Mouse (Mus musculus) lung, postnatal 25 days (tissue): Measurements from ENCODE around the gene Ap3b2.
"Not testable (repeated sequence)": the region's sequence is repeated elsewhere in the genome, so short reads cannot be mapped to it uniquely, and the experiment has no call there.

ENCODE experiments used
- DNase-seq: peaks from one replicate; pipeline ENCODE4 v3.0.0; 2022; ENCODE audit warnings: low spot score

Gene Ap3b2

DNA sequence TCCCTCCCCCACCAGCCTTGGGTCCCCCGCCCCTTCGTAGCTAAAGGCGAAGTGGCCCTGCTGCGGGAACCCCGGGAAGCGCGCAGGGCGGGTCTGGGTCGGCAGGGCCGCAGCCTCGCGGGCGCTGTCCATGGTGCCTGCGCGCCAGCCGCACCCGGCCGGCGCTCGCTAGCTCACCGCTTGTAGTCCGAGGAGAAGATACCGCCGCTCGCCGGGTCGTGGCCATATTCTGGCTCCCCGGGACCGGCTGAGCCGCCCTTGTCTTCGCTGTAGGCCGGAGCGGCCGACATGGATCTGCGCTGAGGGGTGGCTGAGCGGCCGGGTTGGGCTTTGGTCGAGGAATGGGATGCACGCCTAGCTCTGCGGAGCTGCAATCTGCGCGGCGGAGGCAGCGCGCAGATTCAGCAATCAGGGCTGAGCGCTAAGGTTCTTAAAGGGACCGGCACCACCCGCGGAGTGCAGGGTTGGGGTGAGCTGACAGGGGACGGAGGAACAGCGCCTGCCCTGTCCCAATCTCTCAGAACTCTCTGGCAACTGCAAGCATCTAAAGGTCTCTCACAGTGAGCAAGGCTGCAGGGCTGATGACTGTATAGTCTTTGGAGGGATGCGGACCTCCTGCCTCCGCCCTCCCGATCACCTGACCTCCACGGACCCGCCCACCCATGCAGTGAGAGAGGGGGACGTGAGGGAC lies at the start of gene Ap3b2:
Ap3b2 (minus strand) TSS at position 595 of the 691 bp plus-strand sequence.
- DNase-seq, result peak; percentile 4

DNA sequence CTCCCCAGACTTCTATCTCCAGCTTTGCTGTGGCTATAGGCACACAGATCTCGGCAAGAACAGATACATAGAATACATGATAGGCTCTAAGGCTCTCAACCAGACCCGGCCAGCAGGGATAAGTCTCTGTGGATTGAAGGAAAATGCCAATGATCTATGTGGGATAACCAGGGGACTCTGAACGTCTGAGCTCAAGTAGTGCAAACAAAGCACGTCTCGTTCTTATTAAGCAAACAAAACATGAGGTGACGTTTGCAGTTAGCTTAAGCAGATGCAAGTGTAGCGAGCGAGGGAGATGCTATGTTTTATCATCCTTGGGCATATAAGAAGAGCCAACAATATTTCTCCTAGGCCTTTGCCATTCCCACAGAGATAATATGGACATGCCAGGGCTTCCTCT lies 49.2 kb upstream of the Ap3b2 start:
- DNase-seq, result no peak

DNA sequence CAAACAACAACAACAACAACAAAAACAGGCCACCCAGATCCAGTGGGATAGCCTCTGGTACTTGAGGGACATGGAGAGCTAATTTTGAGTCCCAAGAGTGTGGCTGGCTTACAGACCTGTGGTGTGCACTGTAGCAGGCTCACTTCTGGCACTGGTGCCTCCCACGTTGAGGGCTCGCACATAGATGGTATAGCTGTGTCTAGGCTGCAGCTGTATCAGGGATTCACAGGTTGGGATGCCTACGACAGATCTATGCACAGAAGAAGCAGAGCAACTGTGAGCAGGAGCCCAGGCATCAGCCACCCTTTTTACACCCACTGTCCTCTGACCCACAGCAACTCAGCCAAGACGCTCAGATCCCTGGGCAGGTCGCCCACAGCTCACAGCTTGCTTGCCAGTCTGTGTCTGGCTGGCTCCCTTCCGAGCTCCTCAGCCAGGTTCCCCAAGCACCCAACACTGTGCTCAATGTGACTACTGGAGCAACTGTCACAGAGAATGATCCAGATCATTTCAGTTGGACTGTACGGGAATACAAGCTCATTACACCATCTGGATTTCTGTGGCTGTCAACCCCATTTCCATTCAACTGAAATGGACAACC lies 48.3 kb upstream of the Ap3b2 start:
- DNase-seq, result peak; percentile 8

DNA sequence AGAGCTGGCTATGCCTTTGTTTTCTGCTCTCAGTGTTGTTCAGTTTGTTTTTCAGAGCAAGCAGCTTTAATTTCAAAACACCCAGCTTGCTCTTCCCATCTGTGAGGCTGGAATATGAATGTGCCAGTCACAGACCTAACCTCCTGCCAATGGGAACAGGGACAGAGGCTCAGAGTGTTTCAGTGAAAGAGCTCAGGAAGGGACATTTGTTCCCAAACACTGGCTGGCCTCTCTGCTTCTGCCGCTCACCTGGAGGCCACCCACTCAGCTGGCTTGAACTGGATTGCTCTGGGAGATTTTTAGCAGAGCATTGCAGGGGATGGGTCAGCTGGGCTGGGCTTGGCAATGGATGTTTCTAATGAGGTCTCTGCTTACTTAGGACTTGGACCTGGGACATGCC lies 47.3 kb upstream of the Ap3b2 start:
- DNase-seq, result no peak

DNA sequence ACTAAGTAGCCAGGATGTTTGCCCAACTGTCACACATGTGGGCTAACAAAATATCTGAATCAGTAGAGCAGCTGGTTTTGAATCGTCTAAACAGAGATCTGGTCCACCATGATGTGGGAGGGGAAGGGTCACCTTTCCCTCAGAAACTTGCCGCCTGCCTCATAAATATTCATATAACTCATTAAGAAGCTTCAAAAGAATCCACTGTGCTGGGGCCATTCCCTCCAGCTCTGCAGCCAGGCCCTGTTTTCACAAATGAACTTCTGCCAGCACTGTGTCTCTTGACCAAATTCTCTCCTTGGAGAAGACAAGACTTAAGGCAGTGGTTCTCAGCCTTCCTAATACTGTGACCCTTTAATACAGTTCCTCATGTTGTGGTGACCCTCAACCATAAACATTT lies 45.8 kb upstream of the Ap3b2 start:
- DNase-seq, result no peak

DNA sequence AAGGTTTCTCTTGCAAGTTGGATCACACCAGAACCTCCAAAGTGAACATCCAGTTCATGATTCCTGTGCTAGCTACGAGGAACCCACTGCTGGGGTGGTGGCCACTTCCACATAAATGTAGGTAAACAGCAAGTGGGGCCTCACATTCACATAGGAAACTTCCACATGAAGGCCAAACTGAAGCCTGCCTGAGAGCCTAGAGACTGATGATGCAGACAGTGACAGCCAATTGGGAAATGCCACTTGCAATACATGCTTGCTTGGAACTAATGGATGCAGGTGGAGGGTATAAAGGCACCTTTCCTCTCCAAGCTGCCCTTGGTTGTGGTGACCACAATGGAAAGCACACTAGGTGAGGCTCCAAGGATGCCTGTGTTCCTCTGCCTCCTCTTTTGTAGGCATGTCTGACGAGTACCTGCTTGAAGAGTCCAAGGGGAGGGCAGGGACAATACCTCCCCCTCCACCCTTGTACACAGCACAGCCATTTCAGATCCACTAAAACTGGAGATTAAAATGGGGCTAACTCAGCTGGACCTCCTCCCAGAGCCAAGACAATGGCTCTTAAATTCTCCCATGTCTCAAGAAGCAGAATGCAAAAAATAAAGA lies 44.4 kb upstream of the Ap3b2 start:
- DNase-seq, result no peak

DNA sequence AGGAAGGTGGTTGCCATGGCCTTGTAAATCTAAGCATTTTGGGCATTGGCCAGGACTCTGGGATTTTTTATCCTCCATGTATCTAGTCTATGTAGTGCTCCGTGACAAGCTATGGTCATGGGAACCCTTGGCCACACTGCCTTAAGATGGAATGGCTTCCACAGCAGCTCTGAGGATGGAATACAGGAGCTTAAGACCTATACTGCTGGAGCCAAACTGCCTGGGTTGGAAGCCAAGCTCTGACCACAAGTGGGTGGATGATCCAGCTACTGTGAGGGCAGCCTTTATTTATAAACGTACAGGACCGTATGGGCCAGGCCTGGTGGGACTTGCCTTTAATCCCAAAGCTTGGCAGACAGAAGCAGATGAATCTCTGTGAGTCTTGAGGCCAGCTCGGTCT lies 42.8 kb upstream of the Ap3b2 start:
- no peak for DNase-seq

DNA sequence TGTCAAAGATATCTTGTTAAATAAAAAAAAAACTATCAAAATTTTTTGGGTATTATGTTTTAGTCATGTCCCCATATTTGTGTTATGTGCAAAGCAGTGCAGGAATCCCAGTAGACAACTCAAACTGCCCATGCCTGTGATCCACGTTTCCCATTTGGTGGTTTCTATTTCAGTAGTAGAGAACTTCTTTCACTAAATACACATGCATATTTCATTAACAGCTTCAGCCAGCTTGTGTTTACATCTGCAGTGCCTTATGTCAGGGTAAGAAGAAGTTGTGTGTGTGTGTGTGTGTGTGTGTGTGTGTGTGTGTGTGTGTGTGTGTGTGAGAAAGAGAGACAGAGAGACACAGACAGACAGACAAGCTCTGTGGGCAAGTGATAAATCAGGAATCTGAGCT lies 37.7 kb upstream of the Ap3b2 start:
- no peak for DNase-seq

DNA sequence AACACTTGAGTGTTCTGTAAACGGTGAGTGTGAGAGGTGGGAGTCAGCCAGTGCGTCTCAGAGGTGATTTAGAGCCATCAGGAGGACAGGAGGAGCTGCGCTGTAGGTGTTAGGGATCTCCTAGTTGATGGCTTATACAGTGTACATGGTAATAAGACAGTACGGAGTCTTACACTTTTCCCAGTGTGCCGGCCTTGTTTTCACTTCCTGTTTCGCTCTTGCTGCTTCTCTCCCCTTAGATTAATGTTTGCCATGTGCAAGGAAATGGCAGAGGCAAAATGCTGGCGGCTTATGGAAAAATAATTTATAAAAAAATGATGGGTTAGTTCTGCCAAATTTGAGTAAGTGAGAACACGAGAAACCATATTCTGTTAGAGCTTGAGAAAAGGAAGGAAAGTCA lies 35.2 kb upstream of the Ap3b2 start:
- no peak for DNase-seq

DNA sequence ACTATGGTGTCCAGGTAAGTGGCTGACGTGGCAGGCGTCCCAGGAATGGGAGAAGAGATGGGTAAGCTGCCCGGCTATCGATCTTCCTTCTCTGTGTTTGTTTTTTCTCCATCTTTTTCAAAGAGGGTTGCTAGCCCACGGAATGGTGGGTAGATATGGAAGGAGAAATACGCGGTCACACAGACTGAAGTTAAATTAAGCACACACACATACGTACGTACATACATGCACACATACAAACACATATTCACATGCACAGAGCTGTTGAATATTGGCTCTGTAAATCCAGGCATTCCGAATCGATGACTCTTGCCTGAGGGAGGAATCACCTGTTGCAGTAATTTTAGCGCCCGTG lies 29.9 kb upstream of the Ap3b2 start:
- DNase-seq, result no peak

DNA sequence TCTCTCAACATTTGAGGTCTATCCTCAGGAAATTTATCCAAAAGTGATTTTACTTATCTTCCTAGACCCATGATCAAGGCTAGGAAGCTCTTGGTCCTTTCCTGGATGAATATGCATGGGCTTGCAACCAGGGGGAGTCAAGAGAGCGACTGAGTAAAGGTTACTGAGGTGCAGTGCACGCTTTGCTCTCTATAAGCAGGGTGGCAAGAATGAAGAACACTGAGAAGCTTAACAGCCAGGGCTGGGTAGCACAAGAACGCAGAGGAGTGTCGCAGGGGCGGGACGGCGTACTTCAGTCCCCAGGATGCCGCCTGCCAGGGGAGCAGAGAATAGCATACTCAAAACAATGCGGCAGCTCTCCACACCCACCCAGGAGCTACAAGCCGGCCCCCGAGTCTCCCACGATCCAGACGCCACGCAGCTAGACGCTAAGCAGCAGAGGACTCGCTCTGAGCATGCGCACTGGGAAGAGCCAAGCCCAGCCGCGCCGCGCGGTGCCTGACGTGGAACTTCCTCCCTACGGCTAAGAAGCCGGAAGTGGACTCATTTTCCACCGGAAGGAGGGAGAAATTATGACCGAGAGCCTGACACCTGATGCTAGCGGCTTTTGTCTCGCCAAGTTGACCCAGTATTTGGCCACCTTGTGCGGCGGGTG lies 29.4 kb upstream of the Ap3b2 start:
- peak; percentile 92 for DNase-seq

DNA sequence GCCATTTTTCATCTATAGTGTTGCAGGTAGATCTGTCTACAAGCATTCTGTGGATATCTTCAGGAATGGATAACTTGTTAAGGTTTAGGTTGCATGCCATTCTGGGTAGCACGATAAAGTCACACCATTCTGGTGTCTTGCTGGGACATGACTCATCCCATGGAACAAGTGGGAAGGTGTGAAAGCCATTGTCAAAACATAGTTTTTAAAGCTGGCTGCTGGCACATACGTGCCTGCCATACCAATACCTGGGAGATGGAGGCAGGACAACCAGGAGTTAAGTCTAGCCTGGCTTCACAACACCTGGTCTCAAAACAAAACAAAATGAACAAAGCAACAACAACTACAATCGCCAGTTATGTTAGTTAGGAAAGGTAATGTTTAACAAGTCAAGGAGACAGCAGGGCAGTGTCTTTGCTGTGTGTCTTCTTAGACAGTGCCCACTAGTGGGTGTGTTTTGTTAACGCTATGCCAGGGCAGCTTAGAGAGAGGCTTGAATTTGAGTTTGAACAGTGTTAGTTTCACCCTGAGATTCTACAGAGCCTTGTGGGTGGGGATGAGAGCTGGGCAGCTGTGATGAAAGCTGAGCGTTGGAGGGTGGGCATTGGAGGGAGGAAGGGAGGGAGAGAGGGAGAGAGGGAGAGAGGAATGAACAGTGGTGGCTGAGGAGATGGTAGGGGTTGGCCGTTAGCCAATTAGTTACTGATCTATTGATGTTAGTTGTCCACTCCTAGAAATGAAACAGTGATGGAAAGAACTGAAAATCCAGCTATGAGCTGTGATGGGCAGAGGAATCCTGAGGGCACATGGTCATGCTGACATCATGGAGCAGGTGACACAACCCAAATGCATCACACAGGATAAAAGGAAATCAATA lies 22.7 kb upstream of the Ap3b2 start:
- no peak for DNase-seq

DNA sequence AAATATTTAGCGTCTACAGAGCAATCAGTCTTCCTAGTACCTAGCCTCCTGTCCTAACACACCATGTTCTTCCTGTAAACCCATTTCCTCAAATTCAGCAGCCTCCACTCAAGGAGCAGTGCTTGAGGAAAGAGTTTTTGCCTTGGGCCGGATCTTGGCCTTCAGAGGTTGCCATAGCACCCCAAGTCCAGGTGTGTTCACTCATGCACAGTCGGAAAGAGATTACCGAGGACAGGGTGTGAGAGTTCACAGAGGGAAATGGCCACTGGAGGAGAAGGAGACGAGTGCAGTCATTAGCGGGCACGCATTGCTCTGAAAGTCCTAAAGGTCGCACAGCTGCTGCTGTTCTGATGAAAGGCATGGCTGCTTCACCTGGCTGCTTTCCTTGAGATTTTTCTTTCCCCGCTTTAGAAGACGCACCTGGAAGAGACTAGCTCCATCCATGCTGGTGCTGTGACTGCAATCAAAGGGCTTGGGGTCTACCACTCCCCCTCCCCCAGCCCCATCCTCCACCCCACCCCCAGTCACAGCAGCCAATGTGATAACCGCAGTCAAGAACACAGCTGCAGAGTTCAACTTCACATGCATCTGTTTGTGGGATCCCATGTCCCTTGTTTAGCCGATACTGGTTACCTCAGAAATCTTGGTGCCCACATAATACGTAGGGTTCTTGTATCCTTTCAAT lies 21.3 kb upstream of the Ap3b2 start:
- no peak for DNase-seq

DNA sequence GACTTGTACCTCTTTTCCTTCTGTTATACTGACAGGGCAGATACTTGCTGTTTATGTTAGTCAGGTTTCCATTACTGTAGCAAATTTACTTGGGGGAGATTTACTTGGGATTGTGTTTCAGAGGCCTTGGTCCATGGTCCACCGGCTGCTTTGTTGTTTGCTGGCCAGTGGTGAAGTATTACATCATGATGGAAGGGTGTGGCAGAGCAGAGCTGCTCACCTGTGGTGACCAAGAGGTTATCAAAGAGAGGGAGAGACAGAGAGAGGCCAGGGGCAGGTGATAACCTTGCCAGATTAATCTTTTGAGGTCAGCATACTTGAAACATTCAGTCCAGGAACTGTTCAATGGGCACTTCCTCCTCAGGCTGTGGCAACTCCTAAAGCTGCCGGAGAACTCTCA lies 7.3 kb upstream of the Ap3b2 start:
- DNase-seq, result no peak

DNA sequence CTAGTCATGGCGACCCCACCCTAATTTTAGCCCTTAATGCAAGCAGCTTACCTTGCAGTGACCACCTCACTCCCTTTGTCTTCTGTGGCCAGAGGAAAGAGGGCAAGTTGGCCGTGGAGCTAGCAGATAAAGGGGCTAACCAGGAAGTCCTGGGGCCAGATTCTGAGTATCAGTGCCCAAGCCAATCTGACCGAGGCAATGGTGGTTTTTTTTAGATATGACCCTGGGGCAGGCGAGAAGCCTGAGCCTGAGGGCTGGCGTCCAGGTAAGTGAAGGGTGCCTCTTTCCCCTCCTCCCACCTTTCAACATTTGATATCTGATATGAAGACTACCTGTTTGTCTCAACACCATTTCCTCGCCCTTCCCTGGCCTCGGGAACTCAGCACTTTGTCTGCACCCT lies 4.5 kb upstream of the Ap3b2 start, which contains the start of gene BC048679:
BC048679 (minus strand) TSS at position 101 of the 400 bp plus-strand sequence.
- no peak for DNase-seq

DNA sequence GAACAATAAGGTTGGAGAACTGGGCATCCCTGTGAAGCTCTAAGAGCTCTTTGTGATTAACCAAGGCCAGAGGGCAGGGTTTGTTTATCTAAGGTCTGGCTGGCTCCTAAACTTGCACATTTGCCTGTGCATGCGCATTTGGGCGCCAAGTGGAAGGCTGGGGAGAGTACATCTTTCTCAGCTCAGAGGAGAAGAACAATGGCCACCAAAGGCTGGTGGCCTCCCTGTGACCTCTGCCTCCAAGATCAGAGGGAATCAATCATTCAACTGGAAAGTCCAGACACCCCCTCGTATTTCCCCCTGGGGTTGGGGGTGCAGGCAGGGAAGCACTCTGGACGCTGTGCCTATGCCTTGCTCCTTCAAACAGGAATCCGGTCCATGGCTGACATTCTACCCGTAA lies 3.4 kb upstream of the Ap3b2 start:
- DNase-seq, result no peak

DNA sequence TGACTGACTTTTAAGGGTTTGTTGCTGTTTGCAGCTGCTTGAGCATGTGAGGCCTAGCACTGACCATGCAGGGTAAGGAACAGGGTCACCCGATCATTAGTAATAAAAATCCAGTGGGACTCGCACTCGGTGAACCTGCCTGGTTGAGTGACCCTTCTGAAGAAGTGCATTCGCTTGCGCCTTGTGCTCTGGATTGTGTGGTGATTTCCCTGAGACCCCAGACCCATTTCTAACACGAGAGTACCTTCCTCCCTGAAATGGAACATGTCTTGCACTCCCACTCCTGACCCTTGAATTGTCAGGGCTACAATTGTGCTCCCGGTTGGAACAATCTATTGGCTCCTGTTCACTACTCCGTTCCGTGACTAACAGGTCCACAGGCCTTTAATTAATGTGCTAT lies 1.1 kb downstream of the Ap3b2 start:
- no peak for DNase-seq

DNA sequence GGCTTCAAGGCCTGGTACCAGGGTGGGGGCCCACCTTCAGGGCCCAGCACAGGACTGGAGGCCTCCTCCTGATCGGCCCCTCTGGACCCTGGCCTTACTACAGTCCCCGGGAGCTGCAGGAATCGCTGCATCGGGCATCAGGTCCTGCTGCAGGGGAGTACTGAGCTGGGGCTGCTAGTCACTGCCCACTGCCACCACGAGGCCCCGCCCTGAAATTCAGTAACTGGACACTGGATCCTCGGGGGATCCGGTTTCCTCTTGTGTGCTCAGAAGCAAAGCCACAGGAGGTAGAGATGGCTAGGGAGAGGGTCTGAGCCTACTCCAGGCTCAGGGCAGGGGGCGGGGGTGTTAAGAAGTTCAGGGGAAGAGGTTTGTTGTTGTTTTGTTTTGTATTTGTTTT lies 4.1 kb downstream of the Ap3b2 start:
- no peak for DNase-seq

DNA sequence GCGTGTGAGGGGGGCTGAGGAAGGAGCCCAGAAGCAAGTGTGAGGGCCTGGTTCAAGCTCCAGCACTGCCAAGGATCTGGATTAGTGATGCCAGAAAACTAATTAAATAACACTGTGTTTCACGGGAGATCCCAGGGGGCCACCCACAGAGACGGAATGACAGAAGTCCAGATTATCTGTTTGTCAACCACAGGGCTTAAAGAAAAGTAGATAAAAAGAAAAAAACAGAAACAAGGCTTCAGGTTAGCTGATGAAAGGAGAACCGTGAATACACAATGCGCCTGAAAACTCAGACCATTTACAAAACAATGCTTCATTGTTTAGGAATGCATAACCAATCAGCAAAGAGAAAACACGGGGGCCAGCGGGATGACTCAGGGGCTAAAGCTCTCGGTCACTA lies 12.9 kb downstream of the Ap3b2 start:
- no peak for DNase-seq

DNA sequence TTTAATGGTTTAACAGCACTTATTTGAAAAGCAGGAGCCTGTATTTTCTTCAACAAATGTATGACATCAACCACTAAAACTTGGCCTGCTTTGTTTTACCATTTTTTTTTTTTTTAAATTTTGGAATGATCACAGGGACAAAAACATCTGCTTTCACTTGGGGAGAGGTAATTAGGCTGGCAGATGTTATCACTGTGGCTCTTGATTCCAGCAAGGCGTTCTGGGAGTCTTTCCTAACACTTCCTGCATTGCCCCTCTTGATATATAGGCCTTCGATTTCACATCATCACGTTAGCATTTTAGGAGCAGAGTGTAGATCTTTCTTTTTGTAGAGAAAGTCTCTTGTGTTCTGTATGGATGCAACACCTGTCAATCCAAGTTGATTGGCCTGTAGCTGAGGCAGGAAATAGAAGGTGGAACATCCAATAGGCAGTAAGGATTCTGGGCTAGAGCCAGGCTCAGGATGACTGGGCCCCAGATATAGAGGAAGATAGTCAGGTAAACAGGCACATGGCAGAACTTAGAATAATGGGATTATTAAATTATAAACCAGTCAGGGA lies 14.1 kb downstream of the Ap3b2 start:
- no peak for DNase-seq

DNA sequence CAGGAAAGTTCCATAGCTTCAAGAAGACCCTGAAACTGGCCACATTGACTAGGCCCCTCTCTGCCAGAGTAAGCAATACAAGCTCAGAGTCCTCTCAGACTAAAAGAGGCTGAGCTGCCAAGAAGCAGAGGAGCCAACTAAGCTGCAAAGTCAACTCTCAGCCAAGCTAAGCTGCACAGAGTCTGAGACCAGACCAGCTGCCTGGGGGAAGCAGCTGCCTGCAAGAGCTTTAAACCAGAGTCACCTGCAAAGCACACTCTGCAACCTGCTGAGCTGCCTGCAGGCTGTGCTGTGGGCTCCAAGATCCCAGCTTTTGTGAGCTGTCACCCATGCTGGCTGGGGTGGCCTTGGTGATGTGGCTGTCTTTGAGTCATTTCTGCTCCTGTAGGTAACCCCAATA lies 15.5 kb downstream of the Ap3b2 start:
- DNase-seq, result not testable (repeated sequence)
